Mouse (Mus musculus) thymus, postnatal 4 days (tissue): Measurements from ENCODE around the gene Lifr.

Source experiments
- DNase-seq: peaks from one replicate; pipeline ENCODE4 v3.0.0; 2021

Lifr gene

GRCm38 (mm10) chr15:7166735-7167134 lies 76.3 kb downstream of the Lifr start:
- DNase-seq = no peak

GRCm38 (mm10) chr15:7167238-7167905 lies 77.0 kb downstream of the Lifr start:
- DNase-seq = no peak

GRCm38 (mm10) chr15:7167906-7168532 lies 77.6 kb downstream of the Lifr start:
- no peak for DNase-seq

GRCm38 (mm10) chr15:7172875-7173274 lies 82.5 kb downstream of the Lifr start:
- no peak for DNase-seq

- DNase-seq = no peak
Observed at GRCm38 (mm10) chr15:7173346-7173745, 82.9 kb downstream of the Lifr start.

- no peak for DNase-seq
Observed at GRCm38 (mm10) chr15:7173776-7174175, 83.4 kb downstream of the Lifr start.

- DNase-seq = no peak
Observed at GRCm38 (mm10) chr15:7180576-7180975, 90.2 kb downstream of the Lifr start.

- DNase-seq = no peak
Observed at GRCm38 (mm10) chr15:7187682-7188081, 97.3 kb downstream of the Lifr start.

GRCm38 (mm10) chr15:7189678-7190454 lies 99.5 kb downstream of the Lifr start:
- DNase-seq = no peak

GRCm38 (mm10) chr15:7191074-7191473 lies 100.7 kb downstream of the Lifr start:
- DNase-seq = no peak

GRCm38 (mm10) chr15:7192582-7192981 lies 102.2 kb downstream of the Lifr start:
- DNase-seq = no peak

GRCm38 (mm10) chr15:7194147-7194720 lies 103.8 kb downstream of the Lifr start:
- DNase-seq = no peak

GRCm38 (mm10) chr15:7194748-7195221 lies 104.4 kb downstream of the Lifr start:
- DNase-seq = no peak

- no peak for DNase-seq
Observed at GRCm38 (mm10) chr15:7197652-7198445, 107.4 kb downstream of the Lifr start.

GRCm38 (mm10) chr15:7198816-7199215 lies 108.4 kb downstream of the Lifr start:
- no peak for DNase-seq

GRCm38 (mm10) chr15:7200286-7200685 lies 109.9 kb downstream of the Lifr start:
- DNase-seq = no peak

GRCm38 (mm10) chr15:7201421-7202380 lies 111.3 kb downstream of the Lifr start:
- no peak for DNase-seq

- DNase-seq = no peak
Observed at GRCm38 (mm10) chr15:7202981-7203380, 112.6 kb downstream of the Lifr start.

GRCm38 (mm10) chr15:7203606-7204330 lies 113.4 kb downstream of the Lifr start:
- no peak for DNase-seq

GRCm38 (mm10) chr15:7204917-7205316 lies 114.5 kb downstream of the Lifr start:
- DNase-seq = no peak

GRCm38 (mm10) chr15:7206110-7206509 lies 115.7 kb downstream of the Lifr start:
- no peak for DNase-seq
